Mouse (Mus musculus): Measurements from ENCODE around the gene Ahsg.

The Ahsg gene

DNA sequence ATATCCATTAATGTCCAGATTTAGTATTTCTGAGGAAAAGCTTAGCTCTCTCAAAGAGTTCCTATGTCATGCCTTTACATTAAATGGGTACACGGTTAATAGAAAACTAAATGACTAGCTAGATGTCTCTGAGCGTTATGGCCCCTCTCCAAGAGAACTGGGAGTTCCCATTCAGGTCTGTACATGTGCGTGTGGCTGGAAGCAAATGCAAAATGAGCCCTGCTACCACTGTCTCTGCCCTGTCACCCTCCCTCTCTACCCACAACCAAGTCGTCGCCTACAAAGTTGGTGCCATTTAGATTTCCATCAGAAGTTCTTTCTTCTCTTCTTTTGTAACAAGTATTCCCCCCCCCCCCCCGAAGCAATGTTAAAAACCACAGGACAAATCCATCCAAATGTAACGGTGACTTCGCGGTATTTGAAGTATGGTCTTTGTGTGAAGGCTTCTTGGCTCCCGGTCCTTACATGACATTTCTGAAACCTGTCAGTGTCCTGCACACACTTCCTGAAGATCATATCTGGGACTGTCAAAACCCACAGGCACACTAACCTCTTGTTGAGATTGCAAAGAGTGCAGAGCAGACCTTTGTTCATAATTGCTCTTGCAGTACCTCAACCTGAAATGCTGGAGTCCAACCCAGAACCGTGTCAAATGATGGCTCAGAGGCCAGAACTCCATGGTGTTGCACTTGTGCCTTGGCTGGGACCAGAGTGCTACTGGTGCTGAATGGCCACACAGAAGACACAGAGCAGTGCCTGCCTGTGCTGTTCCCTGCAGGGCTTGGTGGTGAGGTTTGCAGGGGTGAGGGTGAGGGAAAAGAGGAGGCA lies at the start of gene Ahsg:
TSS of gene Ahsg (plus strand) at position 595 of the 828 bp plus-strand sequence.
- DNase-seq (ENCODE audit: low read depth, low spot score) = no peak

DNA sequence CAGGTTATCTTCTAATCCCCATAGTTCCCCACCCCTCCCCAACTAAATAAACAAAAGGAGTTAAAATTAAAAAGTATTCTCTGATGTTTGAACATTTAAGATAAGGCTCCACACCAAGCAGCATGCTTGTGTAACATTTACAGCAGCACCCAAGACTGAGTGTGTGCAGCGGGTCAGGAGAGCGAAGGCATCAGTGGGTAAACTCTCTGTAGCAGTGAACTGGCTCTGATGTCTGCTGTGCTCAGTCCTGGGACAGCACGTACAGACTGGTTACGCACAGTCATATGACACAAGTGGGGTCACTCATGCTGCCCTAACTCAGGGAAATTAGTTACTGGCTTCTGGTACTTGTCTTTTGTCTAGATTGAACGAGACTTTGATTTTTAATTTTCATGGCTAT lies 48.2 kb upstream of the Ahsg start:
- no peak for DNase-seq (ENCODE audit: low read depth, low spot score)

DNA sequence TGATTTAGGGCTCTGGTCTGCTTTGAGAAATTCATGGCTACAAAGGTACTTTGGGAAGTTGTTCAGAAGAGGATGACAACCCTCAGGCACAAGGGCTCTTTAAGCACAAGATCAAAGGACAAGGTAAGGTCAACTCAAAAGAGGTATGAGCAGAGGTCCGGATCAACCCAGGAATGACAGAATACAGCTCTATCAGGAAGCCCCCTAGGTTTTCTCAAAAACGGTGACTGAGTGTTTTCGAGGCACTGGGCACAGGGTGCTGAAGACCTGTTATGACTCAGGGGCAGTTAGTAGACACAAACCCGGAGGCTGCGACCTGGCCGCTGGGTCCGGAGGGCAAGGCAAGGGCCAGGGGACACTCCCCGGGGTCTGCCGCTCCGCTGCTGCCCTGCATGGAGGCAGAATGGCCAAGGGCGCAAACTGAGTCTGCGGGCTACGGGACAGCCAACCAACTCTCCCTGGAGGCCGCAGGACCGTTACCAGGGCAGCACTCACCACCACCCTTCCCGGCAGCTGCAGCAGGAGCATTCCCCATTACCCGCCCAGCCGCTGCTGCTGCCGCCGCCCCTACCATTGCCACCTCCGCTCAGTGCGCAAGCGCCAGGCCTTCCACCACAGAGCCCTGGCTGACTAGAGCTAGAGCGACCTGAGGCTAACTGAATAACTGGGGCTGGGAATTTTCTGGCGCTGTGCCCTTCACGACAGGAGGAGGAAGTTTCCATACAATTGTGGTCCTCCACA lies 46.8 kb upstream of the Ahsg start:
- DNase-seq (ENCODE audit: low read depth, low spot score) = peak; percentile 83

DNA sequence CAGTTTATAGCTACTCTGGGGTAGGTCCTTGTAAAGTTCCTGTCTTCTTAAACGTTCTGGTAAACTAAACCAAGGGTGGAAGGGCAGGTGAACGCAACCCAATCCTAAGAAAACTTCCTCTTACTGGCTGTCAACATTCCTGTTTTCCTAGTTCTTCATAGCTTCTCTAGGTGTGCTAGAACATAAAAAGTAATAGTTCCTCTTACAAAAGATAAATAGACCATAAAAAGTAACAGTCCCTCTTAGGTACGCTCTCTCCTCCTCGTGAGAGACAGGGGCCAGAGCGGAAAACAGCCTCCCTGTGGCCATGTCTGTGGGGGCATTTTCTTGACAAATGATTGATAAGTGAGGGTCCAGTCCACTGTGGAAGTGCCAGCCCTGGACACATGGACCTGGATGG lies 46.2 kb upstream of the Ahsg start:
- no peak for DNase-seq (ENCODE audit: low read depth, low spot score)

DNA sequence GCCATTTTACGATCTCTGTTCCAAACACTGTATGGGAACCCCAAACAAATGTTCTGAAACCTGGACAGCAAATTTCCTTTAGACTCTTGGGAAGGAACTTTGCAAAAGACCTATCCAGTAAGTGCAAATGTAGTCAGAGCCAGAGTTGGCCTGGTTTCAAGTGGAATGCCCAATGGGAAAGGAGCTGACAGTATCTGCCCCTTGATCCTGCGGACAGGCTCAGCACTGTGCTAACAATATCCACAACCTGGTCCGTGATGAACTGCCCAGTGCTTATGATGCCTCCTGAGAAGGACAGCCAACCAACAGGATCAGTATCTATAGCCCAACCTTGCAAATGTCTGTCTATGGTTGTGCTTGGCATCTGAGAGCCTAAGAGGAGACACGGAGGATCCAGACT lies 45.6 kb upstream of the Ahsg start:
- DNase-seq (ENCODE audit: low read depth, low spot score) = no peak

DNA sequence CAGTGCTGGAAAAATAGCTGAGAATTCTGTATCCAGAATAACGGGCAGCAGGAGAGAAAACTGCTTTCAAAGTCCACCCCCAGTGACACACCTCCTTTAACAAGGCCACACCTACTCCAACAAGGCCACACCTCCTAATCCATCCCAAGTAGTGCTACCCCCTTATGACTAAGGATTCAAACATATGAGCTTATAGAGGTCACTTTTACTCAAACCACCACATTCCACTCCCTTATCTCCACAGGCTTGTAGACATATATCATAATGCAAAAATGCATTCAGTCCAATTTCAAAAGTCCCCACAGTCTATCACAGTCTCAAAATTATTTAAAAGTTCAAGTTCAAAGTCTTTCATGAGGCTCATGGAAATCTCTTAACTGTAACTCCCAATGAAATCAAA lies 43.4 kb upstream of the Ahsg start:
- DNase-seq (ENCODE audit: low read depth, low spot score) = no peak

DNA sequence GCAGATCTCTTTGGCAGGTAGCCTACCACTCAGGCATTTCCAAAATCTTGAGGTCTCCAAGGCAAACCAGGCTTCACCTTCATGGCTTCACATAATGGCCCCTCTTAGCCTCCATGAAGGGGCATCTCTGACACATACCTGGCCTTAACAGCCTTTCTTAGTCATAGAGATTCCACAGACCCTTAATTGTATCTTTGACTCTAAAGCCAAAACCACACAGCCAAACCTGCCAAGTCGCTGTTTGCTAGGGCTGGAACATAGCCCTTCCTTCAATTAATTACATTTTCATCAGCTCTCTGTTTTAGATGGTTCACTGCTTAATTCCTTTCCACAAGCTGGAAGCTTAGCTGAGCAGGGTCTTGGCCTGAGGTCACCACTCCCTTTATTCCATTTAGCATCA lies 42.7 kb upstream of the Ahsg start:
- DNase-seq (ENCODE audit: low read depth, low spot score) = no peak

DNA sequence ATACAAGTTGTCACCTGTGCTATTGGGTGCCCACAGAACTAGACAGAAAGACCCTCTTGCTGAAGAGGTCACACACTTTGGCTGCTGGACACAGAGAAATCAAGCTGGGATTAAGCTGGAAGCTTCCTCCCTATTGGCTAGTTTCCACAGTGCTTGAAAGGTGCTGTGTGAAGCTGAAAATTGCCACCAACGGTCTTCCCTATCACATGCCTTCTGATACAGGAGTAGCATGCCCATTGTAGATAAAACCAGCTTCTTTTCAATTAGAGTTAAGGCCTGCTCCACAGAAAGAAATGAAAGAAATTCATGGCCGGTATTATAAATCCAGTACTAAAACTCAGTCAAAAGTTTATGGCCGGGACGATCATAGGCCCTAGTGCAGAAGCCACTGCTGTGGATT lies 38.4 kb upstream of the Ahsg start:
- no peak for DNase-seq (ENCODE audit: low read depth, low spot score)

DNA sequence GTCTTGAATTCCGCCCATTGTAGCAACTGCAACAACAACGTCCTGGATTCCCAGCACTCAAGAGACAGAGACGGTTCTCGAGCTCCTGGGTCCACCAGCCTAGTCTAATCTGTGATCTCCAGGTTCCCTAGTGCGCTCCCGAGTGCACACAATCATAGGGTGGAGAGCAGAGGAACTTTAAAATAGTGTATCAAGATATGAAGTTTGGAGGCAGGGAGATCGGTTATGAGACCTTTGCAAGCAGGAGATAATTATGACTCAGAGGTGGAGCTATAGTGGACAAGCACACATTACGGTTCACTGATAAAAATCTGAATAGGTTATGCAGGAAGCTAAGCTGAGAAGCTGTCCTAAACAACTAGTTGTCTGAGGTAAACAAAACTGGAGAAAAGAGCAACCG lies 34.3 kb upstream of the Ahsg start:
- DNase-seq (ENCODE audit: low read depth, low spot score) = no peak

DNA sequence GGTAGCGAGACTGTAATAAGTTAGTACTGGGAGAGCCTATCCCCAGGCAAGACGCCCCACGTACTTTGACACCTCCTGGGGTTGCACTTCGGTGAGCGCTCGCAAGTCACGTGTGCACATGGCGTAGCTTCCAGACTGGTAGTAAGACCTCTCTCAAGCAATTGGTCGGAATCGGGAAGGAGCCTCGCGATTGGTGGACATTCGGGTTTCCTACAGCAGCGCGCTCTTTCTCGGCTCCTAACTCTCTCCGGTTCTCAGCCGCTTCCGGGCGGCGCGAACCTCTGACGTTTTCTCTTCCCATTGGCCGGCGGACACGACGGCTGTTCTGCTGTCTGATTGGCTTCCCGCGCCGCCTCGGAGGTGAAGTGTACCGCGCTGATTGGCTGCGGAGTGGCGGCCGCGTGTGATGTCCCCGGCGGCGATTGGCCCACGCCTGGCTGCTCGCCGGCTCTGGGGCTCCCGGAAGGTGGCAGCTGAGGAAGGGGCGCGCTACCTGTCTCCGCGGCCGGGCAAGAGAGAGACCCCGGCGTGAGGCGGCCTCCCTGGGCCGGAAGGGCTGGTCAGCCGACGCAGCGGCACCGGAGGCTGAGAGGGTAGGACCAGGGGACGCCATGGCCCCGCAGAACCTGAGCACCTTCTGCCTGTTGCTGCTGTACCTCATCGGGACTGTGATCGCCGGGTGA lies 33.5 kb upstream of the Ahsg start, which contains the start of the genes Tbccd1 and Dnajb11:
TSS of gene Tbccd1 (minus strand) at position 239 of the 683 bp plus-strand sequence.
TSS of gene Dnajb11 (plus strand) at position 415 of the 683 bp plus-strand sequence.
- DNase-seq (ENCODE audit: low read depth, low spot score) = peak; percentile 99

DNA sequence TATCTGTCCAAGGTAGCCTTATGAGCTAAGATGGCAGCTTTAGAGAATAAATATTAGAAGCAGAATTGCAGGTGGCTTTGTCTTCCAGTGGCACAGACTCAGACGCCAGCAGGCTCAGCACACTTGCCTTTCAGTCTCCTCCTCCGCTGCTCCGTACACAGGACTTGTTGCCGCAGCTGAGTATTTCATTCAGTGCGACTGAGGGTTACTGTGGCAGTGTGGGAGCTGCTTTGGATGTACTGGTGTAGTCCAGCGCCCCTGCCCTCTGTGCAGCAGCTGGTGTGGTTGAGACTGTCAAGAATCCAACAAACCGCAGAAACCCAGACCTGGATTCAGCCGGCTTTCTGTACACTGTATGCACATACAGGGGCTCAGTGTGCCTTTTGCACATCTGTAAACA lies 18.7 kb upstream of the Ahsg start:
- no peak for DNase-seq (ENCODE audit: low read depth, low spot score)

DNA sequence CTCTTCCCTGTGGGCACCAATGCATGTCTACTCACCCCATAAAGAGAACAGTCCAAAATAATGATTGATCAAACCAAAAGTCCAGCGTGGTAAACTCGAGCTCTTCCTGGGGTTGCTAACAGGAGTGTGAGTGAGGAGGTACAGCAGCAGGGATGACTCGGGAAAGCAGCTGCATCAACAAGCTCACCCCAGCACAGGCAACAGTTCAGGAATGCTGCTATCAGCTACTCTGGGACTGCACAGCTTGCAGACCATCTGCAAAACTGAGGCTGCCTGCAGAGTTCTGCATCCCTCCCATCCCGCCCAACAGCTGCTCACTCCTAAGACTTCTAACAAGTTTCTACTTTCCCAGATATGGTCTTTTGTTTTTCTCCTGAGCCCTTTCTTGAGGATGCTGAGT lies 17.7 kb upstream of the Ahsg start:
- no peak for DNase-seq (ENCODE audit: low read depth, low spot score)

DNA sequence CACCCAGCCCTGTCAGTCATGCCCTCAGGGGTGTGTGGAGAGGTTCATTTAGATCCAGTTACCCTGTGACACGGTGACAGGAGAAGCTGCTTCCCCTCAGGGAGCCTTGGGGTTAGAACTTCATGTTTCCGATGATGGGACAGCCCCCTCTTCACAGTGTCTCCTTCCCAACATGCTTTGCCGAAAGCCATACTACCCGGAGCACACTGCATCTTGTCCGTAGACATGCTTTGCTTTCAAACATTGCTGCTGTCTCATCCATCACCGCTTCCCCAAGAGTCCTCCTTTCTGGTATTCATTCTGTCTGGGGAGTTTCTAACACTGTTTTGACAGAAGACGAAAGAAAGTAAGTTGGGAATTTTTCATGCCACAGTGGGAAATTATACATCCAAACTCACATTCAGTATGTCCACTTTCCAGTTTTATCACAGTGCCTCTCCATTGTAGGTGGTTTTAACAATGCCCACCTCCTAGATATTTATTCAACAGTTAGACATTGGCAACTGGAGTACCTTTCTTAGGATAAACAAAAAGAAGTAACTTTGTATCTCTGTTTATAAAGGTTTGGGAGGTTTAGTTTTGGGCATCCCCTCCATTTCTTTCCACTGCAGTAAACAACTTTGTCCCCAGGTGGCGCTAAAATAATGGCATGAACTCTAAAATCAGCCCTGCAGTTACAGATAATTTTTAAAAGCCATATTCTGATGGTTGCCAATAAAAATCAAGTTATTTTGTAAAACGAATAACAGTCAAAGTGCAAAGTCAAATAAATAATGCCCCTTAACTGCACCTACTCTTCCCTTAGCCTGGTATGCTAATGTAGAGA lies 14.6 kb upstream of the Ahsg start:
- no peak for DNase-seq (ENCODE audit: low read depth, low spot score)

DNA sequence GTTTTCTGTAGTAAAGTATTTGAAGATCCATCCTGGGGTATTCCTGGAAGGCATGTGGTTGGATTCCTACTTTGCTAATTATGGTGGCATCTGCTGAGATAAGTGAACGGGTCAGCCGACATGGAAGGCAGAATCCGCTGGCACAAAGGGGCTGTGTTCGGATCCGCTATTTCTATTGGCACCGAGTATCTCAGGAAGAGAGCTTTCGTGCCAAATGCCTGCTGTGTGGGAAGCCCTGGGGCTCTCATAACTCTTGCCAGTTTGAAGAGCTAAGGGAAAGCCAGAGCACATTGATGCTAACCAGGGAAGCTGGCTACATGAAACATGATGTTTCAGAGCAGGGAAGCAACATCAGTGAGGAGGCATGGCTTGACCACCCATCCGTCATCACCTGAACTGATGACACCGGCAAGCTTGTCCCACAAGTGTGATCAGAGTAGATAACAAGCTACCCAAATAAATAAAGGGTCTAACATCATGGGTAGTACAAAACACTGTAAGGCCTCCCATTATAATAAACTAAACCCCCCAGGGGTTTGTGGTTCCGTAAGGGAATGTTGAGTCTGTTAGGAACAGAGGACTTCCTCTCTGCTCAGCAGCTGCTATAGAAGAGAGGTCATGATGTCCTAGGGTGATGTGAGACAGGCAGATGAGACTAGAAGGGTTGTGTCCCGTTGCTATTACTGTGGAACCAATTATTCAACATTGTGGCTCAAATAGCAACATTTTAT lies 13.3 kb upstream of the Ahsg start:
- DNase-seq (ENCODE audit: low read depth, low spot score) = no peak

DNA sequence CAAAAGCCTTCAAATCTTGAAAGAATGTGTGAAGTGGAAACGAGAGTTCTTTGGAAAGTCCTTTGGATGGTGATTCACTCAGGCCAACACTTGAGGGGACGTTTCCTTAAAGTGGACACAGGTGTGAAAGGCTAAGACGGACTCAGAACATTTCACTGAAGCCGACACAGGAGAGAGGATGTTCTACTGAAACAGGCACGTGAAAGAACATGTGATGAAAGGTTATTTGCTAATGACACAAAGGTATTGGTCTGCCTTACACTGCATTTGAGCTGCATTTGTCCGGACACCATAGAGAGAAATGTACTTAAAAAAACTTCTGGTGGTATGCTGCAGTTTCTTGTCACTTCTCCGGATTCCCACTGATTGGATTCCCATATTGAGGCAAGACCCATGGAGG lies 12.4 kb upstream of the Ahsg start:
- no peak for DNase-seq (ENCODE audit: low read depth, low spot score)

DNA sequence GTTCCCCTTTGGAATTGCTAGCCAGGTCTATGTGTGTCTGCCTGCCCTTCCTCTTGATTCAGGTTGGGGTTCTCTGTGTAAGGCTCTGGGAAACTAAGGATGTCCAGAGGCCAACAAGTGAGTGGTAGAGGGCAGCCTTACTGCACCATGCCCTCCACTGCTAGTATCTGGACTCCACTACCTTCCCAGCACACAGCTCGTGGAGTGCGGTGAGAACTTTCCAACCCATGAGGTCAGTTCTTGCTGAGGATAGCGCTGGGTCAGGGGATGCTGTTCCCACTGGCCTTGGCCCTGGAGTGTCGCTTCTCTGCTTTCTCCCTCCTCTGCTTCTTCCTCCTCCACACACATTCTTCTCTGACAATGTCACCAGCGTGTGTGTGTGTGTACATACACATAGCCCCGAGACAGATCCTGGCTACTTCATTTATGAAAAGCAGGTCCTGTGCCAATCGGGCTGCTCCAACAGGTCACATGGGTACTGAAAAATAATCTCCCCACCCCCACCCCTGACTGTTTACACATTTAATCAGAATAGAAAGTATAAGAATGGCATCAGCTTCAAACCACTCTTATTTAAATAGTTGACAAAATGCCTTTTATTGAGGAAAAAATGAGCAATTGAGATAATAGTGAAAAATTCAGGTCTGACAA lies 11.0 kb upstream of the Ahsg start:
- DNase-seq (ENCODE audit: low read depth, low spot score) = no peak

DNA sequence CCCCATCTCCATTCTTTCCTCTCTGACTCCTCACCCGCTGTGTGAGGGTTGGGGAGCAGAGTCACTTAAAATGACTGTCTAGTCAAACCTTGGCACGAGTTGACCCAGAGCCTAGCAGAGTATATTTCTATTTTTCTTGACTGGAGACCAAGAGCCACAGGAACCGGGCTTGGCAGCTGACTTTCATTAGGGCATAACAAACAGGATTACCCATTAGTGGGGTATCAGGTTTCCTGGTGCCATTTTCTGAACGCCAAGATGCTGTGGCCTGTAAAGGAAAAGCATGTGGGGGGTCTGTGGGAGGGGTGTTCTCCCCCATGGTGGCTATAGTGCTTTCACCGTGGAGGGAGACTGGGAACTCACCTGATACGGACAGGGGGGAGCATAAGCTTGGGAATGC lies 10.2 kb upstream of the Ahsg start:
- no peak for DNase-seq (ENCODE audit: low read depth, low spot score)

DNA sequence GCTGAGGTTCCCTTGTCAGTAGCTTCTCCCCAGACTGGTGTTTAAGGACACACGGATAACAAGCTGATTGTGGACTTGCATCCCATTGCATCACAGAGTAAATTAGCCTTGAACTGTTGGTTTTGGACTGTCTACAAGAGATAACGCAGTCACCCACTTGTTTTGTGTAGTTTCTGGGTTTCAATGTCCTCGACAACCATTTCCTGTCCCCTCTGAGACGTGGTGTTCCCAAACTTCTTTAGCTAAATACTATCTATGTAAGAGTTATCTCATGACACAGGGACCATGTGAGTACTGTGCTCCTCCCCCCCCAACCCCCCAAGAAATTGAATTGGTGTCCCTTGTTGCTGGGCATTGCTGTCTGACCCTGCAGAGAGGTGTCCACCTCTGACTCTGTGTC lies 9.6 kb upstream of the Ahsg start:
- no peak for DNase-seq (ENCODE audit: low read depth, low spot score)

DNA sequence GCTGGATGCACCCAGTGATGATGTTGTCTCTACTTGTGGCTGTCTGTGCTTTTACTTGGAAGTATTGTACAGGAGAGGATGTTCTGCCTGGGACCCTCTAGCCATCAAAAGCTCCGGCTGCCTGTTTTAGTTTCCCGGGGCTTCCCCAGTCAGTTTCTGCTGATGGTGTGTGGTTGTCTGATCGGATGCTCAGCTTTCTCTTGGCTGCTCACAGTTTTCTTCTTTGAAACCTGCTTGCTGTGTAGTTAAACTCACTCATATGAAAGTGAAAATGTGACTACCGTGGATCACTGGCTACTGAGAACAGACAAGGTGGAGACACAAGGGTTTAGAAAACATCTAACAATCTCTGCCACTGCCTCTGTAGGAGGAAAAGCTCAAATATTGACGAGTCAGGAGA lies 7.6 kb upstream of the Ahsg start:
- no peak for DNase-seq (ENCODE audit: low read depth, low spot score)

DNA sequence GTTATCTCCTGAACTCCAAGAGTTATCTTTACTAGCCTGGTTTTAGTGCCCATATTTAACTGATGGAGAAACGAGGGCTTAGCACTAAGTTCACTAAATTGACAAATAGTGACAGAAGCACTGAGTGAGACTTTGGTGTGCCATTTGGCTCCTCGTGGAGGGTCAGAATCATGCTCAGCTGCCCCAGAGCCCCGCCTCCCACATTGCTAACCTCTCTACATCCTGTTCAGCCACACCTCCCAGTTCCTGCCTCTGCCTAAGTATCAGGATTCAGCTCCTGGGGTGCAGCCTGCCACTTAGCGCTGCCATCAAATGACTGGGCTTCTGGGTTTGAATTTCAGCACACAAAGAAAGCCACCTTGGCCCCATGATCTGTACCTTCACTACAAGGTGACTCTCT lies 5.7 kb upstream of the Ahsg start:
- no peak for DNase-seq (ENCODE audit: low read depth, low spot score)

All from ES-CJ7 (cell line).